9 mouse cellular contexts compared by ENCODE assay signal in genomic region chr4:32905913-32906312, GRCm38 (mm10).
"Had no signal": no experiment of that assay in that cellular context is flagged by ENCODE, and none has a peak within 500 bp of the region (broad histone marks: within the 10 kb centered on the region; RNA-seq: fewer than 3 reads in every experiment).

No protein-coding gene starts in this region.

- H3K9me3 ChIP-seq: midbrain, embryonic 10.5 days; midbrain, embryonic 12.5 days; neural tube, embryonic 13.5 days; neural tube, embryonic 15.5 days had no signal

- H3K9ac ChIP-seq: lung, embryonic 14.5 days; midbrain, embryonic 12.5 days; neural tube, embryonic 13.5 days; neural tube, embryonic 15.5 days had no signal

- H3K4me3 ChIP-seq: midbrain, embryonic 10.5 days; midbrain, embryonic 12.5 days; myocyte; neural tube, embryonic 13.5 days; neural tube, embryonic 15.5 days had no signal

- H3K27me3 ChIP-seq: midbrain, embryonic 12.5 days; neural tube, embryonic 13.5 days; neural tube, embryonic 15.5 days had no signal

- H3K4me1 ChIP-seq: midbrain, embryonic 12.5 days had no signal

- H3K4me2 ChIP-seq: lung, embryonic 14.5 days; midbrain, embryonic 12.5 days; neural tube, embryonic 13.5 days; neural tube, embryonic 15.5 days had no signal

- DNase-seq: retina, postnatal 1 day; spleen, adult 18-20 months had no signal

- H3K27ac ChIP-seq: midbrain, embryonic 10.5 days; midbrain, embryonic 12.5 days; neural tube, embryonic 13.5 days; neural tube, embryonic 15.5 days had no signal

- H3K36me3 ChIP-seq: midbrain, embryonic 12.5 days; neural tube, embryonic 13.5 days; neural tube, embryonic 15.5 days had no signal

- ATAC-seq: midbrain, embryonic 16.5 days had no signal
